Mouse (Mus musculus) hindbrain, embryonic 15.5 days (tissue): Measurements from ENCODE around the gene 1700016H13Rik. TPM values are rescaled to one million over a fixed set of nuclear protein-coding genes. Genes with fewer than 3 reads are reported as not detected.

ENCODE experiments used
- ATAC-seq: fragments of 200-750 bp; cut with Nextera tagmentation; 2 replicates; pipeline ENCODE4 v1.8.0; 2017; ENCODE audit warnings: low read depth, moderate number of reproducible peaks, moderate TSS enrichment; ENCODE audit not compliant: low FRiP score
- H3K27ac ChIP-seq: fragments of 300-500 bp; sonication (generic); replicated peaks from 2 replicates; pipeline ENCODE4 v1.5.1; 2015; ENCODE audit warnings: mild to moderate bottlenecking, inconsistent platforms
- H3K27me3 ChIP-seq: fragments of 300-500 bp; sonication (generic); 2 replicates; pipeline ENCODE4 v1.6.1; 2015; ENCODE audit warnings: control low read depth, inconsistent platforms
- H3K36me3 ChIP-seq: fragments of 300-500 bp; sonication (generic); 2 replicates; pipeline ENCODE4 v1.6.1; 2015; ENCODE audit warnings: control low read depth, inconsistent platforms
- H3K4me1 ChIP-seq: fragments of 300-500 bp; sonication (generic); replicated peaks from 2 replicates; pipeline ENCODE4 v1.6.1; 2015; ENCODE audit warnings: control low read depth, inconsistent platforms
- H3K4me2 ChIP-seq: fragments of 300-500 bp; sonication (generic); 2 replicates; pipeline ENCODE4 v1.6.1; 2015; ENCODE audit warnings: moderate library complexity, mild to moderate bottlenecking, inconsistent platforms
- H3K4me3 ChIP-seq: fragments of 300-500 bp; sonication (generic); 2 replicates; pipeline ENCODE4 v1.5.1; 2015; ENCODE audit warnings: mild to moderate bottlenecking, inconsistent platforms
- H3K9ac ChIP-seq: fragments of 300-500 bp; sonication (generic); 2 replicates; pipeline ENCODE4 v1.6.1; 2015; ENCODE audit warnings: inconsistent platforms
- H3K9me3 ChIP-seq: fragments of 300-500 bp; sonication (generic); 2 replicates; pipeline ENCODE4 v1.6.1; 2016; ENCODE audit warnings: control low read depth, inconsistent platforms
- WGBS: fragments of 180-500 bp; shearing (Covaris S2); methylation state at CpG from one replicate; pipeline ENCODE4 v1.1.7; 2015; 5-methylcytosine and 5-hydroxymethylcytosine counted together
- polyA plus RNA-seq: library from polyadenylated mRNA; unstranded; fragments of >200 nt; fragmentation: Nextera tagmentation; extraction: Ambion mirVana; gene quantifications from 2 replicates; pipeline ENCODE4 v1.2.1, GENCODE M21; 2015

The 1700016H13Rik gene
- polyA plus RNA-seq, 1 experiment from 2014 or later = 0.13 TPM

DNA sequence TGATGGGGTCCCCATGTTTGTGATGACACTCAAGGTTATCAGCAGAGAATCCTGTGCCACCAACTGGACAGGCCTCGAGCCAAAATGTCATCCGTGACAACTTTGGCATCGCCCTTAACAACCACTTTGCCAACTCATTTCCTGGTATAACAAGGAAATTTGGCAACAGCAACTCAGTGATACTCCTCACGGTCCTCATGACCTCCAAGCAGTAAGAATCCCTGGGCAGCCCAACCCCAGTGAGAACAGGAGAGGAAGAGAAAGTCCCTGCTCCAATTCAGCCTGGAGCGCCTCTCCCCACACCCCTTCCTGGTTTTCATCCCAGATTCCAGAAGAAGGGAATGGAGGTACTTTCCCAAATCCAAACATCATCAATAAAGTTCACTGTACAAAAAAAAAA, 31.0 kb downstream of the 1700016H13Rik start:
- 94% methylated on average over 5 of the region's 5 CpGs for WGBS
- H3K4me3 ChIP-seq = no peak overlapping the region
- H3K9me3 ChIP-seq = no peaks in the 10 kb centered on the region
- no peak overlapping the region for H3K9ac ChIP-seq
- ATAC-seq = no peak
- no peaks in the 10 kb centered on the region for H3K36me3 ChIP-seq
- H3K27me3 ChIP-seq = no peaks in the 10 kb centered on the region
- H3K4me1 ChIP-seq = peaks cover 12% of the 10 kb centered on the region
- H3K27ac ChIP-seq = no peak overlapping the region
- no peak overlapping the region for H3K4me2 ChIP-seq

DNA sequence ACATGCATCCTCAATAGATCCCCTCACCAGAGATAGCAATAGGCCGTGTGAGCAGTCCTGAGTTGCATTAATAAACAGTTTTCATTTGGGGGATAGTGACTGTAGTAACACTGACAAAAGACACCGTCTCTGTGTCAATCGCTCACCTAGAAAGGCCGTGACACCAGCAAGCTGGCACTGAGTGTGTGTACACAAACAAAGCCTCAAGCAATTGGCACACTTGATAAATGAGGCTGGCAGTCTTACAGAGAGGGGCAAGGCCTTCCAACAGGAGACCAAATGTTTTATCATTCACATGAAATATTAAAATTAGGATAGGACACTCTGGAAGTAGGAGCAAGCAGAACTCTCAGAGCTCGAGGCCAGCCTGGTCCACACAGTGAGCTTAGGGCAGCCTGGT, 33.5 kb downstream of the 1700016H13Rik start:
- H3K4me2 ChIP-seq = no peak overlapping the region
- no peaks in the 10 kb centered on the region for H3K9me3 ChIP-seq
- no peak; the same call in 1 of the 2 replicates for ATAC-seq
- H3K9ac ChIP-seq = no peak overlapping the region
- no peak overlapping the region for H3K27ac ChIP-seq
- no peaks in the 10 kb centered on the region for H3K36me3 ChIP-seq
- H3K4me3 ChIP-seq = no peak overlapping the region
- 64% methylated on average over 5 of the region's 5 CpGs for WGBS
- no peaks in the 10 kb centered on the region for H3K4me1 ChIP-seq
- H3K27me3 ChIP-seq = no peaks in the 10 kb centered on the region

DNA sequence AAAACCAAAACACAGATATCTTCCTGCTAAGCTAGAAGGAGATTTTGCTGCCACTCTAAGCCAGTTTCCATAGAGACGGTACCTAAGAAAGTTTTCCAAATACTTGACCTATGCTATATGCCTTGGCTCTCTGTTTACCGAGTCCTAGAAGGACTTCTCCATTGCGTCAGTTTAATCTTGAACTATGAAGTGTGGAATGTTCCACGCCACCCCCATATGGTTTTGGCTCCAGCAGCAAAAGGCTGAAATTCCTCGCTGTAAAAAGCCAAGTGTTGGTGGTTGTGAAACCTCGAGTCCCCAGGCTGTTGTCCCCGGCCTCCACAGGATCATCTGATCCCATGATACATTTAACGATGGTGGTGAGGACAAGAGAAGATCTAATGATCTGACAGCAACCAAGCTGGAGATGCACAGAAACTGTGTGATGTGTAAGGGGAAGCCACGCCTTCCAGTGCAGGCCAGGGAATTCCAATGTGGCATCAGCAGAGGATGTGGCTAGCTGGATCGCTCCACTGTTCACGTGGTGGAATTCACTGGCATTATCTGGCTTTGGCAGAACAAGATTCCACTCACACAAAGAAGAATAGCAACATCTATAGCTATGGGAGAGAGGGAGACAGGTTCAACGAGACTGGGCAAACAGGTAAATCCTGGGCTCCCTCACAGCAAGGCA, 35.4 kb downstream of the 1700016H13Rik start:
- no peaks in the 10 kb centered on the region for H3K27me3 ChIP-seq
- H3K4me3 ChIP-seq = no peak overlapping the region
- no peak overlapping the region for H3K9ac ChIP-seq
- no peaks in the 10 kb centered on the region for H3K36me3 ChIP-seq
- no peaks in the 10 kb centered on the region for H3K9me3 ChIP-seq
- 83% methylated on average over 12 of the region's 12 CpGs for WGBS
- ATAC-seq = no peak
- H3K4me1 ChIP-seq = no peaks in the 10 kb centered on the region
- no peak overlapping the region for H3K4me2 ChIP-seq
- H3K27ac ChIP-seq = no peak overlapping the region

DNA sequence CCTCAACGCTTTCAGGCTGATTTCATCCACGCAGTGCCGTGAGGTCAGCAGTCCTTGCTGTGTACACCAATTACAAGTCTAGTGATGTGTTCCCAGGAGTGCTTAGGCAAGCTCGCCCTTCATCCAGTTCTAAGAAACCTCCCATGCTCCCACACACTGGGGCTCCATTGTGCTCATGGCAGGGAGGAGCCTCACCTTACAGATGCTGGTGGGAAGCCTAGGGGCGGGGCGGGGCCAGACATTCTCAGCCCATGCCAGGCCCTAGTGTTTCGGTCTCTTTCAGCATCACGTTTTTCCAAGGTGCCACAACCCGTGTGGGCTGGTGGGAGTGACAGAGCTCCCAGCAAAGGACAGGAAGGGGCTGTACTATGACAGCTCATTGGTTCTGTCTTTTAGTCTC, 38.6 kb downstream of the 1700016H13Rik start:
- no peak overlapping the region for H3K4me2 ChIP-seq
- H3K9me3 ChIP-seq = no peaks in the 10 kb centered on the region
- H3K27me3 ChIP-seq = no peaks in the 10 kb centered on the region
- no peak overlapping the region for H3K27ac ChIP-seq
- no peak overlapping the region for H3K4me3 ChIP-seq
- no peak for ATAC-seq
- H3K36me3 ChIP-seq = no peaks in the 10 kb centered on the region
- no peak overlapping the region for H3K9ac ChIP-seq
- 68% methylated on average over 9 of the region's 9 CpGs for WGBS
- no peaks in the 10 kb centered on the region for H3K4me1 ChIP-seq

DNA sequence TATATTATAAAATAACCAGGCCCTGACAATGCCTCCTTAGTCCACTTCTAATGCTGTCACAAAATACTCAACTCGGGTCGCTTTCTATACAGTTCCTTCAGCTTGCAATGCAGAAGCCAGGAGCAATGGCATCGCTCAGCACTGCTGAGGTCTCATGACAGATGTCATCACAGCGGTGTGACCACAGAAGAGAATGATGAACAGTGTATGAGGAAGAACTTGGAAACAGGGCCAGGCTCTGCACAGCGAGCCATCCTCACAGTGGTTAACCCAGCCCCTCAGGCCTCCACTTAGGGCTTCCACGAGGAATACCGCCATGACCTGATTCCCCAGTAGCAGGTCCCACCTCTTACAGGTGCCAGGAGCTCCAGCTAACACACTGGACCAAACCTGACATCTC, 41.5 kb downstream of the 1700016H13Rik start:
- 91% methylated on average over 7 of the region's 7 CpGs for WGBS
- Histone ChIP-seq H3K4me1 (no peaks in the 10 kb centered on the region), H3K27ac (no peak overlapping the region), H3K4me3 (no peak overlapping the region), H3K9ac (no peak overlapping the region), H3K9me3 (no peaks in the 10 kb centered on the region), H3K27me3 (no peaks in the 10 kb centered on the region), H3K4me2 (no peak overlapping the region), H3K36me3 (no peaks in the 10 kb centered on the region)
- ATAC-seq = no peak

DNA sequence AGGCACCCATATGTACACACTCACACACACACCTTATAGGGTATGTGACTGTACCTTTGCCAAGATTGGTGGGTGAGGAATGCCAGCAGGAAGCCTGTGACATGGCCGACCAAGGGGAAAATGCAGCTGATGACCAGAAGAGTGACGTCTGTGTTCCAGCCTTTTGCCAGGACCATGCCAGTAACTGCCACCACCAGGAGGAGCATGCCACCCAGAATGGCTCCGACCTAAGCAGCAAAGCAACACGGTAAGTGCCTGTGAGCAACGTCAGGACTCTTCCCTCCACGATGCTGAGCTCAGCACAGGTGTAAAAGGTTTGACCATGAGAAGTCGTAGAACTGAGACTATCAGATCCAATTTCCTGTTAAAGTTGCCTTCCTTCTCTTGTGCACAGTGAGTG, 43.5 kb downstream of the 1700016H13Rik start:
- ATAC-seq = no peak
- H3K27me3 ChIP-seq = no peaks in the 10 kb centered on the region
- no peak overlapping the region for H3K27ac ChIP-seq
- no peaks in the 10 kb centered on the region for H3K36me3 ChIP-seq
- WGBS = 89% methylated on average over 7 of the region's 7 CpGs
- no peaks in the 10 kb centered on the region for H3K4me1 ChIP-seq
- no peak overlapping the region for H3K9ac ChIP-seq
- no peaks in the 10 kb centered on the region for H3K9me3 ChIP-seq
- H3K4me3 ChIP-seq = no peak overlapping the region
- H3K4me2 ChIP-seq = no peak overlapping the region

DNA sequence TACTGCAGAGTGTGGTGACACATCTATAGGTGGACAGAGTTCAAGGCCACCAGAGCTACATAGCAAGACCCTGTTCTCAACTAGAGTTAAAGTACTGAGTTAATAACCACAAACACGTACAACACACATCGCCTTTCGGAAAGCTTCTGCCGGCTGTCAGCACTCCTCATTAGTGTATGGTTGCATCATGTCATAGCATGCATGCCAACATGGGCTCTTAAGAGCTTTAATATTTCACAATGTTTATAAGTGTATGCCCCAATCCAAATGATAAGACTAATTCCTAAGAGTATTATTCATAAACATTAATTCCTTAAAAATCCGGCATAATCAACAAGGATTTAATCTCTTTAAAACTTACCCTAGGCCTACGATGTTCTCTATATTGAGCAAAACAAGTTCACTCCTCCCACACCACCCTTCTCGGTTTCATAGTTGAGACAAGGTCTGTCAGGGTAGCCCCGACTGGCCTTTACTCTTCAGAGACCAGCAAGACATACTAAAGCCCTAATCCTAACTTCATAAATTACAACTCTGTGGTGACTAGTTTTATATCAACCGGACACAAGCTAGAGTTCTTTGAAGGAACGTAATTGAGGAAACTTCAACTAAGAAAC, 44.8 kb downstream of the 1700016H13Rik start:
- no peak for ATAC-seq
- H3K4me2 ChIP-seq = no peak overlapping the region
- no peaks in the 10 kb centered on the region for H3K4me1 ChIP-seq
- H3K9ac ChIP-seq = no peak overlapping the region
- no peak overlapping the region for H3K27ac ChIP-seq
- no peaks in the 10 kb centered on the region for H3K9me3 ChIP-seq
- WGBS = 94% methylated on average over 10 of the region's 10 CpGs
- H3K4me3 ChIP-seq = no peak overlapping the region
- H3K36me3 ChIP-seq = no peaks in the 10 kb centered on the region
- no peaks in the 10 kb centered on the region for H3K27me3 ChIP-seq

DNA sequence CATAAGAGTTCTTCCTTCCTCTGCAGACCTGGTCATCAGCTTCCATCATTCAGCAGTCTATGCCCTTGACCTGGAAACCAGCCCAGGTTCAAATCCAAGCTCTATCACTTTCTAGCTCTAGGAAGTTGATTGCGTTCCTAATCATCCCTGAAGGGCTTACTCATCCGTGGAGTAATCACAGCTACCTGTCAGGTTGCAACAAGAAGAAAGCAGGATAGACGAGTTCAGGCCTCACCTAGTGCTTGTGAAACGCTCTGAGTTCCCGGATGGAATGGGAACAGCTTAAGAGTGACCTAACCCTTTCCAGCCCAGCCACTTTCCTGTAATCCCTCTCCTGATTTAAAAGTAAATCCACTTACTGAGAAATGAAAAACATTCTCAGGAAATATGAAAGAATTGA, 45.7 kb downstream of the 1700016H13Rik start:
- H3K27ac ChIP-seq = no peak overlapping the region
- H3K4me2 ChIP-seq = no peak overlapping the region
- H3K27me3 ChIP-seq = no peaks in the 10 kb centered on the region
- H3K36me3 ChIP-seq = no peaks in the 10 kb centered on the region
- H3K9me3 ChIP-seq = no peaks in the 10 kb centered on the region
- H3K9ac ChIP-seq = no peak overlapping the region
- no peak for ATAC-seq
- no peaks in the 10 kb centered on the region for H3K4me1 ChIP-seq
- H3K4me3 ChIP-seq = no peak overlapping the region
- WGBS = 74% methylated on average over 5 of the region's 5 CpGs

DNA sequence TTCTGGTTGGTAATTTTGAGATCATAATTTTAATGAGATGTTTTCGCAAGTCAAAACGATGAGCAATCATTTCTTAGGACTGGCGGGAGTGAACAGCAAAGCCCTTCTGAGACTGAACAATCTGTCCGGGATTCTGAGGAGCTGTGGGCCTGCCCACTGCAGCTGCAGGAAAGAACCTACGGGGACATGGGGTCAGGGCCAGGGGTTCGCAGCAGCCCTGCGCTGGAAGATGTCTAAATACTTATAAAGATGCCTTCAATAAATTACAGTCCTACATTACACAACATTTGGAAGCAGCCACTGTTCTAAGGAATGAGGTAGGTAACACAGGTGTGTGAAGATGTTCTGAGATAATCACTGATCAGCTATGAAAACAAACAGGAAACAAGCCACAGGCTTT, 50.1 kb downstream of the 1700016H13Rik start:
- no peaks in the 10 kb centered on the region for H3K4me1 ChIP-seq
- no peaks in the 10 kb centered on the region for H3K36me3 ChIP-seq
- no peak overlapping the region for H3K9ac ChIP-seq
- no peaks in the 10 kb centered on the region for H3K9me3 ChIP-seq
- ATAC-seq = no peak
- H3K27ac ChIP-seq = no peak overlapping the region
- no peak overlapping the region for H3K4me3 ChIP-seq
- no peak overlapping the region for H3K4me2 ChIP-seq
- WGBS = 84% methylated on average over 7 of the region's 7 CpGs
- no peaks in the 10 kb centered on the region for H3K27me3 ChIP-seq

DNA sequence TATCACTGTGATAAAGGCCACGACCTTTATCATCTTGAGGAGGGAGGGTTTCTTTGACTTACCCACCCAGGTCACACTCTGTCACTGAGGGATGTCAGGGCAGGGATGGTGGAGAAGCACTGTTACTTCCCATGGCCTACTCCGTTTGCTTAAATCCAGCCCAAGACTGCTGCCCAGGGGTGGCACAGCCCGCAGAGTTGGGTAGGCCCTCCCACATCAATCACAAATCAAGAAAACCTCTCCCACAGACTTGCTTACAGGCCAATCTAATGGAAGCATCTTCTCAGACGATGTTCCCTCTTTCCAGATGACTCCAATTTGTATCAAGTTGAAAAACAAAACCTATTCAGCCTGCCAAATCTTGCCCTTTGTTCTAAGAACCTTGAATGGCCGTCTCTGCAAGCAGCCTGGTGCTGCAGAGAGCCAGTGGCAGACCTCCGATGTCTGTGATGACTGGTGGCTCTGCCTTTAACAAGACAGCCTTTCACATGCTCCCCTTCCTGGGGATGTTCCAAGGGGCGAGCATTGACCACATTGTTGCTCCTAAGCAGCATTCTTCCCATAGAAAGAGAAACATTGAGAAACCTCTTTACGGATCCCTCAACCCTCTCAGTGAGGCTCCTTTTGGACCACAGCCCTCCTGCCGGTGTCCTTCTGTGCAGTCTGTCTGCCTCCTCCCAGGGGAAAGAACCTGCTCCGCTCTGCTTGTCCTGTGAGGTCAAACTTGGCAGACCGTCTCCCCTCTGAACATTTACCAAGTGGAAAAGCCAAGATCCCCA, 52.5 kb downstream of the 1700016H13Rik start:
- Histone ChIP-seq H3K27ac (no peak overlapping the region), H3K36me3 (no peaks in the 10 kb centered on the region), H3K9ac (no peak overlapping the region), H3K4me2 (no peak overlapping the region), H3K27me3 (no peaks in the 10 kb centered on the region), H3K4me3 (no peak overlapping the region), H3K9me3 (no peaks in the 10 kb centered on the region), H3K4me1 (no peaks in the 10 kb centered on the region)
- ATAC-seq = peak; percentile 81
- WGBS = 26% methylated on average over 11 of the region's 11 CpGs

DNA sequence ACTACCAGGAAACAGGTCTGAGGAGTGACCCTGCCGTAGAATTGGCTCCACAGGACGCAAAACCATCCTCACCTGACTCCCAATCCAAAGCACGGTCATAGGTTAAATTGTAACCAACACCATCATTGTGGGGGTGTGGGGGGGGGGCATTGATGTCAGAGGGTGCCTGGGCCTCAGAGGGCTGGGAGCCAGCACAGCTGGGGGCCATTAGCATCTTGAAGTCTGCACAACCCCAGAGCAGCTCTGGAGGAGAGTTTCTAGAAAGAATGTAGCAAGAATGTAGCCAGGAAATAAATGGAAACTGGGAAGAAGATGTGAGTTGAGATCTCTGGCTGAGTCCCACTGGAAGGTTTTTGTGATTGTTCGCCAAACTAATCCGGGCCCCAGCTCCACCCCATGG, 56.9 kb downstream of the 1700016H13Rik start:
- H3K4me1 ChIP-seq = peaks cover 9% of the 10 kb centered on the region
- no peak overlapping the region for H3K9ac ChIP-seq
- H3K36me3 ChIP-seq = no peaks in the 10 kb centered on the region
- no peak overlapping the region for H3K4me2 ChIP-seq
- H3K27me3 ChIP-seq = no peaks in the 10 kb centered on the region
- H3K27ac ChIP-seq = no peak overlapping the region
- no peak overlapping the region for H3K4me3 ChIP-seq
- no peak for ATAC-seq
- no peaks in the 10 kb centered on the region for H3K9me3 ChIP-seq
- 83% methylated on average over 5 of the region's 5 CpGs for WGBS

DNA sequence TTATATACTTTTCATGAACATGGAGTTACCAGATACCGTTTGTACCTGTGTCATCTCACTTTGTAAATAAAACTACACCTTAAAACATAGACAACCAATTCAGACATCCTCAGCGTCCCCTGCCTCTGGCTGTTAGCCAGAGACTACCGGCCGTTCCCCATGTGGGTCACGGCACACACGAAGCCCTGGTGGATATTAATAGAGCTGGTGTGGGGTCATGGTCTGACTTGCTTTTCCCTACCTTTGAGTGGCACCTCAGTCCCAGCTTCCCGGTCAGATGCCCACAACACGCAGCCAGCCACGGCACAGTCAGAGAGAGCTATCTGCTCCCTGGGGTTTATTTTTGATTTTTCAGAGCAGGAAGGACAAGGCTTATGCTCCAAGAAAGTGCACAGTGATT, 57.5 kb downstream of the 1700016H13Rik start:
- Histone ChIP-seq H3K36me3 (no peaks in the 10 kb centered on the region), H3K27ac (no peak overlapping the region), H3K4me3 (no peak overlapping the region), H3K9ac (no peak overlapping the region), H3K27me3 (no peaks in the 10 kb centered on the region), H3K9me3 (no peaks in the 10 kb centered on the region), H3K4me1 (peaks cover 9% of the 10 kb centered on the region), H3K4me2 (no peak overlapping the region)
- WGBS = 79% methylated on average over 9 of the region's 9 CpGs
- no peak for ATAC-seq
